8 mouse cellular contexts compared by ENCODE assay signal in the genomic region with DNA sequence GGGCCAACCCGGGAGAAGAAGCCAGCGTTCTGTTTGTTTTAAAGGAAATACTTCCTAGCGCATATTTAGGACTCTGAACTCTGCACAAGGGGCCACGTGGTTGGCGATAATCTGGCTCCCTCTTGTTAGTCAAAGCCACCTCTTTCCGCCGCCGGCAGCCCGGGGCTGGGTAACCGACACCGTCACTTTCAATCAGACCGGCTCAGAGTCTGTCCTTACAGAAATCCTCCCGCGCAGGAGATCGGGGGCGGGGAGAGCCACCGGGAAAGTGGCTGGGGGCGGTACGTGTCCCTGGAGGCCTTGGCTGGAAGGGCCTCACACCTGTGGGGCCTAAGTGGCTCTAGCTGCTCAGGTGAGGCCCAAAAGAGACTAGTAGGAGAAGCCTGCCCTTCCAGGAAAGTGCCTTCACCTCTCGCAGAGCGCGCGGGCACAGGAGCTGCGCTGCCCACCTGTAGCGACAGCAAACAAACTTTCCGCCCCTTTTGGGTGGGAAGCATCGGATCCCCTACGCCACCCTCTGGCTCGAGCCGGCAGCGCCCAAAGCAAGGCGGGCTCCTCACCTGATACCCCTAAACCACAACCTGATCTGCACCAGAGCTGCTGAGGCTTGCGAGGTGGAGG. TPM values are rescaled to one million over a fixed set of nuclear protein-coding genes. Genes with fewer than 3 reads are reported as not detected.
DNase-seq lines count a peak whose midpoint lies in the region; ATAC-seq and TF ChIP-seq lines count a peak whose summit lies in the region.

No protein-coding gene starts in this region.

- under 1% methylated on average over 33 of the region's 33 CpGs for WGBS in liver, postnatal 0 days (ENCODE audit: insufficient replicate concordance)
- under 1% methylated on average over 33 of the region's 33 CpGs for WGBS in neural tube, embryonic 14.5 days
- under 1% methylated on average over 33 of the region's 33 CpGs for WGBS in thymus, adult 2 months

- ATAC-seq in Patski = peak; percentile 38
- ATAC-seq in granulocyte monocyte progenitor cell, adult 5-6 weeks (replicated peaks; ENCODE audit: poor library complexity, severe bottlenecking) = peak; percentile 17; the same call in 1 of the 2 replicates
- ATAC-seq in liver, postnatal 0 days = peak; percentile 61
- peak; percentile 26; the same call in 1 of the 2 replicates for ATAC-seq in neural tube, embryonic 14.5 days (ENCODE audit: low read depth)

- H3K36me3 ChIP-seq in liver, postnatal 0 days (replicated peaks; ENCODE audit: insufficient read depth, low read length) = no peaks in the 10 kb centered on the region
- no peaks in the 10 kb centered on the region for H3K36me3 ChIP-seq in neural tube, embryonic 14.5 days (ENCODE audit: control insufficient read depth, insufficient read depth, low read length)
- H3K36me3 ChIP-seq in thymus, adult 2 months (ENCODE audit: control insufficient read depth, insufficient read depth, low read length) = no peaks in the 10 kb centered on the region

- POLR2A ChIA-PET in Patski (lab: Charles Lee) = interaction anchor here (0.8 kb wide), 1 partner anchor 16 kb away, joined by 3 read pairs; no protein-coding TSS in a partner anchor

- in situ Hi-C loops in Patski (cut with MboI; ENCODE audit: low pct_unique_long_range_greater_than_20kb) = no loop called here

- H3K9ac ChIP-seq in liver, postnatal 0 days (replicated peaks) = peak overlapping the region; percentile 89
- H3K9ac ChIP-seq in neural tube, embryonic 14.5 days (replicated peaks; ENCODE audit: low read depth, low read length) = peak overlapping the region; percentile 51

- peaks cover 18% of the 10 kb centered on the region for H3K27me3 ChIP-seq in Patski
- H3K27me3 ChIP-seq in liver, postnatal 0 days (ENCODE audit: insufficient read depth, low read length) = no peaks in the 10 kb centered on the region
- H3K27me3 ChIP-seq in neural tube, embryonic 14.5 days (ENCODE audit: control insufficient read depth, insufficient read depth, low read length) = no peaks in the 10 kb centered on the region
- H3K27me3 ChIP-seq in thymus, adult 2 months (ENCODE audit: control insufficient read depth, insufficient read depth, low read length) = no peaks in the 10 kb centered on the region; the same call in 1 of the 2 replicates

- peak; percentile 6 for DNase-seq in 3134 (ENCODE audit: extremely low read depth, insufficient read length, low spot score)
- no peak for DNase-seq in Patski (ENCODE audit: low read depth, low spot score)
- peak; percentile 78 for DNase-seq in kidney, adult 18-20 months
- peak; percentile 77 for DNase-seq in liver, postnatal 0 days
- DNase-seq in thymus, adult 2 months = peak; percentile 86

- peak overlapping the region; percentile 53 for H3K4me3 ChIP-seq in cortical plate, adult 2 months (ENCODE audit: insufficient read depth, low read length)
- H3K4me3 ChIP-seq in liver, postnatal 0 days (ENCODE audit: low read depth, low read length) = peak overlapping the region; percentile 84
- peak overlapping the region; percentile 54 for H3K4me3 ChIP-seq in neural tube, embryonic 14.5 days (ENCODE audit: low read depth, low read length)
- H3K4me3 ChIP-seq in thymus, adult 2 months (ENCODE audit: control insufficient read depth, insufficient read depth, low read length) = peak overlapping the region; percentile 76

- peak overlapping the region; percentile 97 for H3K4me2 ChIP-seq in liver, postnatal 0 days (ENCODE audit: low read depth, low read length)
- peak overlapping the region; percentile 75 for H3K4me2 ChIP-seq in neural tube, embryonic 14.5 days (ENCODE audit: low read depth, low read length)

- H3K4me1 ChIP-seq in cortical plate, adult 2 months (ENCODE audit: control insufficient read depth, insufficient read depth, low read length) = no peaks in the 10 kb centered on the region
- H3K4me1 ChIP-seq in liver, postnatal 0 days (ENCODE audit: insufficient read depth) = peaks cover 39% of the 10 kb centered on the region
- H3K4me1 ChIP-seq in neural tube, embryonic 14.5 days (ENCODE audit: control insufficient read depth, insufficient read depth, low read length) = peaks cover 7% of the 10 kb centered on the region; the same call in 1 of the 2 replicates
- peaks cover 25% of the 10 kb centered on the region for H3K4me1 ChIP-seq in thymus, adult 2 months (replicated peaks; ENCODE audit: control insufficient read depth, insufficient read depth, low read length)

- TF ChIP-seq EP300 in liver, postnatal 0 days (IDR thresholded peaks at IDR 0.05; ENCODE audit: low read depth) = peak; percentile 49; the same call in 1 of the 2 replicates

- H3K27ac ChIP-seq in cortical plate, adult 2 months (ENCODE audit: insufficient read depth, low read length) = no peak overlapping the region
- H3K27ac ChIP-seq in liver, postnatal 0 days (ENCODE audit: low read depth) = peak overlapping the region; percentile 93
- no peak overlapping the region for H3K27ac ChIP-seq in neural tube, embryonic 14.5 days (ENCODE audit: low read depth, low read length)
- peak overlapping the region; percentile 79 for H3K27ac ChIP-seq in thymus, adult 2 months (ENCODE audit: control insufficient read depth, insufficient read depth, low read length)

- CTCF ChIA-PET in Patski (lab: Charles Lee) = interaction anchor here (0.9 kb wide), 1 partner anchor 8 kb away, joined by 3 read pairs; no protein-coding TSS in a partner anchor

- TF ChIP-seq POLR2A in cortical plate, adult 2 months (IDR thresholded peaks at IDR 0.05; ENCODE audit: extremely low read depth, insufficient read depth, low read length) = no peak
- no peak for TF ChIP-seq POLR2A in thymus, adult 2 months (IDR thresholded peaks at IDR 0.05; ENCODE audit: control insufficient read depth, extremely low read depth, insufficient read depth, low read length, poor library complexity)

- TF ChIP-seq CTCF in Patski (IDR thresholded peaks at IDR 0.05) = no peak
- TF ChIP-seq CTCF in cortical plate, adult 2 months (IDR thresholded peaks at IDR 0.05; ENCODE audit: extremely low read depth, insufficient read depth, low read length) = no peak
- peak; percentile 63 for TF ChIP-seq CTCF in liver, postnatal 0 days (IDR thresholded peaks at IDR 0.05; ENCODE audit: low read depth)
- TF ChIP-seq CTCF in thymus, adult 2 months (IDR thresholded peaks at IDR 0.05; ENCODE audit: borderline replicate concordance, control insufficient read depth, extremely low read depth, insufficient read depth, low read length, poor library complexity) = no peak

- no peaks in the 10 kb centered on the region for H3K9me3 ChIP-seq in liver, postnatal 0 days (ENCODE audit: low read length)
- no peaks in the 10 kb centered on the region for H3K9me3 ChIP-seq in neural tube, embryonic 14.5 days (ENCODE audit: control insufficient read depth, low read length)

RNA-seq across cellular contexts. Expression of a gene that starts 0.8 kb away (rescaled TPM):
- polyA plus RNA-seq in Patski (2021) = 0.08 TPM
- 8.9 and 13.3 TPM in 2 replicates for polyA plus RNA-seq in cortical plate, adult 2 months (2012; rRNA removed)
- total RNA-seq in granulocyte monocyte progenitor cell, adult 5-6 weeks (2014; fragmentation: Nextera tagmentation) = 71.4 and 91.9 TPM in 2 replicates
- 143 and 157 TPM in 2 replicates for total RNA-seq in granulocyte monocyte progenitor cell, adult 5-6 weeks (2017)
- polyA plus RNA-seq in liver, postnatal 0 days (2015; fragmentation: Nextera tagmentation; extraction: Ambion mirVana) = 23.5 and 24.6 TPM in 2 replicates
- 2.0 and 2.8 TPM in 2 replicates for polyA plus RNA-seq in neural tube, embryonic 14.5 days (2014; fragmentation: Nextera tagmentation; extraction: Ambion mirVana)
- polyA plus RNA-seq in thymus, adult 2 months (2012; rRNA removed) = 4.4 and 5.4 TPM in 2 replicates

Comparison
In these comparisons a context has a peak if more than half of its experiments do, and no peak if none do; other contexts are left out.
1. H3K27ac ChIP-seq: peak in liver, postnatal 0 days (single experiment) and thymus, adult 2 months (single experiment); none in cortical plate, adult 2 months (single experiment) and neural tube, embryonic 14.5 days (single experiment).
2. Peak in every context shown above with its lines, with median percentiles within 50 percentile points of each other: ATAC-seq and H3K4me3 ChIP-seq.